Mouse (Mus musculus) gastrocnemius, postnatal 10 days (tissue): ENCODE measurements around the gene Dusp10. TPM values are rescaled to one million over a fixed set of nuclear protein-coding genes. Genes with fewer than 3 reads are reported as not detected.

Source experiments
- DNase-seq: peaks from one replicate; pipeline ENCODE4 v3.0.0; 2021; ENCODE audit warnings: mixed read lengths
- long read RNA-seq, 2 experiments: library from polyadenylated mRNA; stranded (forward); transcript quantifications; one replicate each; pipeline ENCODE4 v2.0.0; 2021
- total RNA-seq, 2 experiments: library from RNA; stranded (reverse); gene quantifications; 2 replicates each; pipeline ENCODE4 v1.2.3; 2021

Gene Dusp10
- 10 to 100 TPM; 24.9 to 39.5 TPM for total RNA-seq
- long read RNA-seq, experiment 1, transcript Dusp10-201 (4 exons, 2,792 nt) = major isoform, 51 of 73 reads
- long read RNA-seq, experiment 1, partial matches to known transcripts = 7 of 73 reads
- long read RNA-seq, experiment 1, other reads (novel, unspliced or antisense) = 15 of 73 reads
- long read RNA-seq, experiment 2, transcript Dusp10-201 (4 exons, 2,792 nt) = major isoform, 20 of 33 reads
- long read RNA-seq, experiment 2, partial matches to known transcripts = 7 of 33 reads
- long read RNA-seq, experiment 2, other reads (novel, unspliced or antisense) = 6 of 33 reads

DNA sequence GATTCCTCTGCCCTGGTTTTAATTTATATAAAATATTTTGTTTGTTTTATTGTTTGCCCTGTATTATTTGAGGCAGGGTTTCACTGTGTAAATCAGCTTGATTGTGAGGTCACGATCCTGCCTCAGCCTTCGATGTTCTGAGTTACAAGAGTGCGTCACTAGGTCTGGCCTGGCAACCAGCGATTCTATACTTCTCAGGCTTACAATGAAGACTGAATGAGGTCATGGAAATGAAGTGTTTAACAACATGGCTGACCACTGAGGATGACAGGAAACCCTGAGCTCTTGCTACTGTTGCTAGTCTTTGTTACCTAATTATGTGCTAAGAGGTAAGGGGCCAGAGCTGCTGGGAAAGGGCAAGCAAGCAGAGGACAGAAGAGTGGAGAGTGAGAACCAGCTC is at the start of gene Dusp10:
Gene Dusp10 (plus strand): TSS at position 197 of the 400 bp plus-strand sequence.
- no peak for DNase-seq

DNA sequence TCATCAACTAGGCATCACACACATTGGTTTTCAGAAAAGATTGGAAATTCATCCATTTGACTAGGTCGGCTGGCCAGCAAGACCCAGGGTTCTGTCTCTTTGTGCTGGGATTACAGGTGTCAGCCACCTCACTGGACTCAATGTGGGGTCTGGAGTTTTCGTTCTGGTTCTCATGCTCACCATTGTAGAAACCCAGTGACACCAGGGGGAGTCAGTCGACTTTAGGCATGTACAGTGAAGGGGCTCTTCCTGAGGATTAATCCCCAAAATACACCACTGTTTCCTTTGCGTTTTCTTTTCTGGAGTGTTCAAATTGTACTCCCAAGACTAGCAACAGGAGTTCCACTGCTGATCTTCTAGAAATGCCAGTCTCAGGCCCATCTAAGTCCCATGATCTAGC is 47.8 kb upstream of the Dusp10 start:
- no peak for DNase-seq

DNA sequence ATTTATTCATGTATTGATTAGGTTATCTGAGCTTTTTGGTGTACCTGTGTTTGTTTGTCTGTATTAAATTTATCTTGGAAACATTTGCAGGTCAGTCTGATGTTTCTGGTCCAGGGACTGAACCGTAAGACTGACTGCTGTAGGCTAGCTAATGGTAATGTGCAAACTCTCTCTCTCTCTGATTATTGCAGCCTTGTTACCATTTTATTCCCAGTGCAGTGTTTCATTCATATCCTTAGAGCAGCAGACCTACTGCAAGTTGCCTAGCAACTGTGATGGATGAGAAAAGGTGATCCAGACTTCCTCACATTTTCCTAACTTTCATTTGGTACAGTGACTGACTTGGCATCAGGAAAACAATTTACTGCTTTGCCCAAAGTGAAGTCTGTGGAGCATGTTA is 43.8 kb upstream of the Dusp10 start:
- DNase-seq = no peak

DNA sequence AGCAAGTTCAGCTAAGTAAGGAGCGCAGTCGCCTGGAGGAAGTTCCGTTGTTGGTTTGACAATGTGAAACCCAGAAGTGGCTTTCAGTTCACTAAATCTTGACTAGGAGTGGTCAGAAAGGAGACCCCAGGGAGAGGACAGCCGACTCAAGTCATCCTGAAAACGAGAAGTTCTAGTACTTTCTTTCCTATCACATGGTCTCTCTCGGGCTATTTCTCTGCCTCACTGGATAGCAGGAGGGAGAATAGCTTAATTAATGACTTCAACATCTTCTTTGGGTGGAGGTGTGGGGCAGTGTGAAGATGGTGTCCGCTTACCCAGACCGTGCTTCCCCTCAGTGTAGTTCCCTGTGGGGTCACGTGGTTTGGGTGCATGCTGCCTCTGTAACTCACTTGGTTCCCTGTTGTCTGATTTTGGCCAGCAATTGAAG is 33.3 kb upstream of the Dusp10 start:
- DNase-seq = no peak

DNA sequence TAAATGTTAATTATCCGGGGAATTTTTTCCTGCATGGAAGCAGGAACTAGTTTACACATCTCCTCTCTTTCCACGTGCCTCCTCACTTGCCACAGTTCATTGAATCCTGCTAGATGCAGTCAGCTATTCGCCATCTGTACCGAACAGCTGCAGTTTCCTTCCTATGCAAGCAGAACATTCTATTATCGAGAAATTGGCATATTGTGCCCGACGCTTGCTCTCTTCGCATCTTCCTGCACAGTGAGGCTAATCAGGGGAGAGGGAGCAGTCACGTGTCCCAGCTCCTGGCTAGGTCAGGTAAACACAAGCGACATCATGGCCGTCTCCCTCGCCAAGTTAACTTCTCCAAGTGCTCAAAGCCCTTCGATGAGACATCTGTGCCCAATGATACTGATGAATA is 31.0 kb upstream of the Dusp10 start:
- DNase-seq = no peak

DNA sequence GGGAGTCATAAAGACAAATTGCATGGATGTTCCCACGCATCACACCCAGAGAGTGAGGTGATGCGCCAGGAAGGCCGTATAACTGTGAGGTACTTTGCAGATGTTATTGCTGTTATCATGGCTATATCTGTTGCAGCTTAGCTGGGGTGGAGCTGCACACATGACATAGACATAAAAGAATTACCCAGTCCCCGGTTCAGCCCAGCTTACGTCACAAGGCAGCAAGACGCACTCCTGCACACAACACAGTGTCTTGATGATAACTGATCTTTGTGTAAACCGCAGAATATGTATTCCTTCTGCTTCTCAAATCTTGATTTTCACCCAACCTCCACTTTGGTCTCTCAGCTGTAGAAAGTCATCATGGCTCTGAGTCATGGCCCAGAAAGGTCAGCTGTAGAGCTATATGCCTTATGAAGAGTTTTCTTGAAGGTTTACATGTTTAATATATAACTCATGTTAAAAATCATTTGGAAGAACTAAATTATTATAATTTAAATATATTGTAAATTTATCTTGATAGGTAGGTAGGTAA is 25.3 kb upstream of the Dusp10 start:
- no peak for DNase-seq

DNA sequence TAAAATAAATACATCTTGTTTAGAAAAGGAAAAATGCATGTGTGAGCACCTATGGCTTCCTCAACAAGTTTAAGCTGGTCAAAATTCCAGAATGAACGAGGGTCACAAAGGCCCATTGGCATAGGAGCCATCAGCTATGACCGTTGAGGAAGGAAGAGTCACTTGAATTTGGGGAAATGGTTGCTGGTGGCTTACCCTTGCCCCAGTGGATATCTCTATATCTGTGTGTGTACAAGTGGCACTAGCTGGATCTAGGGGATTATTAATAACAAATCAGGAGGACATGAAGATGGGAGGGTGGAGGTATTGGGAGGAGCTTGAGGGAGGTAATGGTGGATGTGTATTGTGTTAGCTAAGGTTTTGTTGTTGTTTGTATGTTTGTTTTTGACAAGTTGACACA is 21.2 kb upstream of the Dusp10 start:
- DNase-seq = no peak

DNA sequence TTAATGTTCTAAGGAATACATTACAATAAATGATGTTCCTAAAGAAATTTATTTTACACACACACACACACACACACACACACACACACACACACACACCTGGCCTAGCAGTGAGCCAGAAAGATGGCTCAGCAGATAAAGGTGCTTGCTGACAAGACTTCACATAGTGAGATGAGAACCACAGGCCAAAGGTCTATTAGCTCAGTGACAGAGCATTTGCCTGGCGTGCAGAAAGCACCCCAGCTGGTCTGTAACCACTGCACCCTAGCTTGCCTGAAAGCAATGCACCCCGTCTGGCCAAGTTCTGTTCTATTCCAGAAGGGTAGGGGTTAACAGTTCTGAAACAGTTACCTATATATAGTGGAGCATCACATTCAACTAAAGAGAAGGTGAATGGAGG is 15.9 kb upstream of the Dusp10 start:
- DNase-seq = no peak

DNA sequence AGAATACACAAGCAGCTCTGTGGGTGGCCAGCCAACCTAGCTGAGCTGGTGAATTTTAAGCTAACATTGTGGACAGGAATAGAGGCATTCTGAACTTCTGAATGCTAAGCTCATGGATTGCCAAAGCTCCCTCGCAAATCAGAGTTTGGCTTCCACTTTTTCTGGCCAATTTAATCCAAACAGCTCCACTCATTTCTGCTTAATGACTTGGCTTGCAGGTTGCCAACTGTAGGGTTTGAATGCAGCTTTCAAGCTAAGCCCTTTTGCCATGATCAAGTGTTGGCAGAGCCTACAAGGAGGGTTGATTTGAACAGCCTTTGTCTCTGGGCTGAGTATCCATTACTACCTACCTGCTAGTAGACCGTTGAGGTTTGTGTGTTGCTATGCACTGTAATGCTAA is 10.6 kb upstream of the Dusp10 start:
- no peak for DNase-seq

DNA sequence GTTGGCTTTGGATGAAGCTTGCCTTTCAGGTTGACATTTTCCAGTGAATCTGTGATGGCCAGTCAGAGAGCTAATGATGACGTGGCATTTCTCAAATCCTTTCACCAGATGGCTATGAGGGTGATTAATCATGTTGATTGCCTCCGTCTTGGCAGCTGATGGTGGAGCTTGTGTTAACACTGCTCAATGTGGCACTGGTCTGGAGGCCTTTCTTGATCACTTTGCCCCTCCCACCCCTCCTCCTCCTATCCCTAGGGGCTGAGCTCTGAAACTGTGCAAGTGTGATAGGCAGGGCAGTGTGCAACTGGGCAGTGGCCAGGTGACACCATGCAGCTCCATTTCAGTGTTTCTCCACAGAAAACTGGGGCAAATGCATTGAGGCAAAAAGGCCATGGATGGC is 8.8 kb upstream of the Dusp10 start:
- no peak for DNase-seq

DNA sequence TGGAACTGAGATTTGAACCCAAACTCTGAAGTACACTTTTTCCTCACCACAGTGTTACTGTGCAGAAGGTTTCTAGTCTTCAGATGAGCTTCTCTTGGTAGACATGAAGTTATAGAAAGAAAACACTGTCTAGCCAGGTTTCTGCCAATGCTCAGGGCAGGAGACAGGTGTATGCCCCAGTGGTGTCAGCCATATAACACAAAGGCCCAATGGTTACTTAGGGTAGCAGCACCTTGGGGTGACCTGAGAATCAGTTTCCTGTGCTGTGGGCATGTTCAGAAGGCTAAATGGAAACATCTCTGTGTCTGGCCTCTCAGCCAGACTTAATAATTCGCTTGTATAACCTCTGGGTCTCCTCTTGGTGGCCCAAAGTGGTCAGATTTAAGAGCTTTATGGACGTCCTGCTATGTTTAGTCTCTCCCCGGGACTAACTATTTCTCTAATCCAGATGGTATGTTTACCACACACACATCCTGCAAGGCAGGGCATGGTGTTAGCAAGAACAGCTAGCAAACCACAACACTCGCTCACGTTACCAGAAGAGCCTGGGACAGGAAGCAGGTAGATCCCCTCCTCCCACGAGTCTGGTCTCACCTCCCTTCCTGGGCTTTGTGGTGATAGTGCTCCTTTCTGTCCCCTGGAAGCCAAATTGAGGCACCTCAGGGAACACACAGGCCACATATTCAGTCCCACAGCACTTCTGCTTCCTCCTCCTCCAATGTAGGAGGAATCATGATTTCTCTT is 7.6 kb upstream of the Dusp10 start:
- no peak for DNase-seq

DNA sequence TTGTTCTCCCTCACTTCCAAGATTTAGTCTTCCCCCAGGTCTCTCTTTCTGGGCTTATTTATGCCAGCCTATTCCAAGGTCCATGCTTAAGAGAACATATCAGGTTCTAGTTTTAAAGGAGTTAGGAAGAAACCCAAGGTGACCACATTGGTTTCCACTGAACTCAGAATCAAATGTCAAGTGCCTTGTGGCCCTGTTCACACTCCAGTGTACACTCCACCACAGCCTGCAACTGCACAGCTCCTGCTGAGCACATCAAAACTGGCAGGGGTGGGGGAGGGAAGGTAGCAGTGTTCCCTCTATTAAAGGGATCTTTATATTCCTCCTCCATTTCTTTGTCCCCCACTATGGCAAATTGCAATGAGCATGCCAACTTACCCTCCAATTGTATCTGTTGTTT is 7.0 kb upstream of the Dusp10 start:
- DNase-seq = no peak

DNA sequence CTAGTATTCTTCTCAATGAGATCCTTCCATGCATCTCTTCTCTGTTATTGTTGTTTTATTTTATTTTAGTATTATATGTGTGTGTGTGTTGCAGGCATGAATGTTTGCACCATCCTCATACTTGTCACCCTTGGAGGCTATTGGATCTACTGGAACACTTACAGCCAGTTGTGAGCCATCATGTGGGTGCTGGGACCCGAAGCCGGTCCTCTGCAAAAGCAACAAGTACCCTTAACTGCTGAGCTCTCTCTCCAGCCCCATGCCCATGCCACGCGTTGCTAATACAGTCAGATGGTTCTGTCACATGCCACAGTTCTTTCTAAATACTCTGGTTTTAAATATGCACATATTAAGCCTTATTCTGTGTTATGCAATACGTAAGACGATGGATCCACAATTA is 1.8 kb upstream of the Dusp10 start:
- no peak for DNase-seq

DNA sequence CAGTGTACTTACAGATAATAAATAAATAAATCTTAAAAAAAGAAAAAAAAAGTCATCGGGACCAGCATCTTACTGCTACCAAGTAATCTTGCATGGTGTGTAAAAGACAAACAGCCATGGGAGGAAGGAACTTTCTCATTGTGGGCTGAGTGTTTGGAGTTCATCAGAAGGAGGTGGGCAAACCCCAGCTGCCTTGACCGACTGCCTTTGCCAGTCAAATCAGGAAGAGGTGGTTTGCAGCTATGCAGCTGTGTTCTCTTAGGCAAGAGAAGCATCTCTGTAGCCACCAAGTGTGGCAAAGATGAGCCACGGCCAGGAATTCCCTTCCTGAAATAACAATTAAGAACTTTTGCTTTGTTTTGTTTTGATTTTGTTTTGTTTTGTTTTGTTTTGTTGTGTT is 989 bp downstream of the Dusp10 start:
- DNase-seq = no peak

DNA sequence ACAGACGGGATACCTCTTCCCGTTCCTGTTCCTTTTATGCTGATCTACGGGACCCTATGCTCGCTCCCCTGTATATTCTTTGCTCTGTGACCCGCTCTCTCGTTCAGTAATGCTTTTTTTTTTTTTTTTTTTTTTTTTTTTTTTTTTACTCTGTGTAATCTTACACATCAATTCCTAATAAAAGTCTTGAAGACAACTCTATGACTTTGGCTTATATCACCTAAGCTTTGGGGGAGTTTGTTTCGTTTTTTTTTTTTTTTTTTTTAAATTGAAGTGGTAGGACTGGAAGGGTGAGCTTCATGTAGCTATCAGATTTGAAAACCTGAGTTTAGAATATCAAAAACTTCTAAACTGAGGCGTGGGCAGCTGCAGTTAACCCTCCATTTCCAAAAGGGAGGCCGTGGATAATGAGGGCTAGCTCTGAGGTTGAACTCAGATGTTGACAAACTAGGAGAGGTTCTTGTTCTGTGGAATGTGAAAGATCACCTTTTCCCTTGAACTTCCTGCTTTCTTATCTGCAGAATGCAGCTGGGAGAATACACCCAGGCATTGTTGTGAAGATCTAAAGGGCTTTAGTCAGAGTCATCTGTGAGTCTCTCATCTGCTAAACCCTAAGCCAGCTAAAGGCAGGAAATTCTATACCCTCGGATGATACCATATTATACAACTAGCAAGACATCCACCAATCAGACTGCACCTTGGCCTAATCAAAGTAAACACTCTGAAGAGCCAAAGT is 3.1 kb downstream of the Dusp10 start:
- no peak for DNase-seq

DNA sequence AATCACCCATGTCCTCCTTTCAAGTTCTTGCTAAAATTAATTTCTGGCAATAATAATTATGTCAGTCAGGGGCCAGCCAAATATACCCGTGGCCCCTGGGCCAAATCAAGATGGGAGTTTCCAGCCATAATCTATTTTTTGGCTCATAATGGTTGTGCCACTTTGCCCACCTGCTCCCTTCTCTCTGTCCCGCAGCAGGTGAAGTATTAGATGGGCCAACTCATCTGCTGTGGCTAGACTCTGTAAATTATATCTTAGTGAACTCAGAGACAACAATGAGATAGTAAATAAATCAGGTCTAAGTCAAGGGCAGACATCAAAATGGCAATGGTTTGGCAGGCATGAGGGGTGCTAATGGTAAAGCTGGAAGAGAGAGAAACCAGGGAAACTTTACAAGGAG is 4.5 kb downstream of the Dusp10 start:
- DNase-seq = no peak

DNA sequence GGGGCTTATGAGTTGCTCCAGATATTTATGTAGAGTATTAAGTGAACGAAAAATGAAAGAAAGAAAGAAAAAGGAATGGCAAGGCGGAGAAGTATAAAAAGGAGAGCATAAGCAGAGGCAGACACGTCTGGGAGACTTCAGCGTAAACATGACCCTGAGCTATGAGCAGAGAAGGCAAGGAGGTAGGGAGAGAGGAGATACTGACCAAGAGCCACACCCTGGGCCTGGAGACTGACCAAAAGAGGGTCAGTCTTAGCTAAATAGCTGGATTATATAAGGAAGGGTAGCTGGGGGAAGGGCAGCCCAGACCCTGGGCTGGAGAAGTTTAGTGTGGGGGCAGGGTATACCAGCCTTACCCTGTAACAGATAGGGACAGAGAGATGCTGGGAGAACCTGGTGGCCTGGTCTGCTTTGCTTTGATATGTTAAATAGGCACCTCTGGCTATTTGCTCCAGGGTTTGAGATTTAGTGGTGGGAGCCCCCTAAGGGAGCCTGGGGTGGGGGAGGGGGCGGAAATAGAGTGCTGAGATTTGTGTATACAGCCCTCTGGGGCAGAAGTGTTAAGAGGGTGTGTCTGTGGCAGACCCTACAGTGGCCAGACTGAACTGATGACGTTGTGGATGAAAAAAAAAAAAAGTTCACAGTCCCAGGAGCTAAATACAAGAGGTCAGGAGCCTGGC is 6.1 kb downstream of the Dusp10 start:
- no peak for DNase-seq

DNA sequence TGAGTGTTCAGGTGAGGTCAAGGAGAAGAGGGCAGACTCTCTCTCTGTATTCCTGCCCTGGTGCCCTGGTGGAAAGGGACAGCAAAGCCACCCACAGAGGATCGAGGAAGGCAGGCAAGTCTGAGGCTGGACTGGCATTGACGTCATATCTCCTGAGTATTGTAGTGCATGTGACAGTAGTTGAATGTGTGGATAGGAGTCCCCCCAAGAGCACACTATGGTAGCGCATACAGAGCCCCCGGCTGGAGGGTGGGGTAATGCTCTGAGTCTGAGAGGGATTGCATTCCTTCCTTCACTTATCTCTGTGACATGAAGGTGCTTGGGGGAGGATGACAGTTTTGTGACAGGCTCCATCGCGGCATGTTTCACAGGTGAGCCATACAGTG is 6.6 kb downstream of the Dusp10 start:
- DNase-seq = no peak

DNA sequence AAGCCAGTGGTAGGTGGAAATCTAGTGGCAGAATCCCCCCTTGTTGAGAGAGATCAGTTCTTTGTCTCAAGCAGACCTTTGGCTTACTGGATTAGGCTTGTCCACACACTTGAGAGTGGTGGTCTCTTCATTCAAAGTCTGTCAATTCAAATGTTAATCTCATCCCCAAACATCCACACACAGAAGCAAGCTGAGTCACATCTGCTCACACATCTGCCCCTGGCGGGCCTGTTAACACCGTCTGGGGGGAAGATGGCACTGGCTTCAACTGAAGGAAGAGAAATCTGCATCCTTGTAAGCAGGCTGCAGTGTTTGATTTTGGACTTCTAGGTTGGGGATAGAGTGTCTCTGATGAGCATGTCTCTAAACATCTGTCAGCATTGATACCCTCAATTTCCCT is 10.9 kb downstream of the Dusp10 start:
- no peak for DNase-seq

DNA sequence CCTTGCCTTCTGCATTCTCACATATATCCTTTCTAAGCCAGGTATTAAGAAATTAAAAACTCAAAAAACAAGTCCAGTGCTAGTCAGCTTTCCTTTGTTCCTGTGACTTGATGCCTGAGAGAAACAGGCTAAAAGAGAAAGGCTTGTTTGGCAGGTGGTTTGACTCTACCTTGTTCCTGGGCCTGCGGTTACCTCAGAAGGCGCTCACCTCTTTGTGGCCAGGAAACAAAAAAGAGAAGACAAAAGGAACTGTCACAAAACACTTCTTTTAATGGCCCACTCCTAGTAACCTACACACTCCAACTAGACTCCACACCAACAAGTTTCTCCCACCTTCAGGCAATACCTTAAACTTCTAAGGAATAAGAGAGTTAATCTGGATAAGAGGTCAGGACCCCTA is 11.5 kb downstream of the Dusp10 start:
- no peak for DNase-seq

DNA sequence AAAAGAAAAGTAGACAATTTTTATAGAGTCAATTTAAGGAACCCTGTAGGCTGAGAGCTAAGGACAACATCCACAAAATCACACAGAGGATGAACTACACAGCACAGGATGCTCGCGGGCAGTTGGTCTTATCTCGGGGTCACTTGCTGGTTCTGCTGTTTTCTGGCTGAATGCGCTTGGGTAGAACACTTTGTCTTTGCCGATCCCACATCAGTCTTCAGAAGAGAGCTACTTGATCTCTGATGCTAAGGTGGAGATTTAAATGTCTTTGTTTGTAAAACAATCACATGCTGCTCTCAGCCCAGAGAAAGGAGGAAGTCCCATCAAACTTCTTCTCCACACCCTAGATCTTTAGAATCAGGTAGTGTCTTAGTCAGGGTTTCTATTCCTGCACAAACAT is 12.0 kb downstream of the Dusp10 start:
- DNase-seq = no peak

DNA sequence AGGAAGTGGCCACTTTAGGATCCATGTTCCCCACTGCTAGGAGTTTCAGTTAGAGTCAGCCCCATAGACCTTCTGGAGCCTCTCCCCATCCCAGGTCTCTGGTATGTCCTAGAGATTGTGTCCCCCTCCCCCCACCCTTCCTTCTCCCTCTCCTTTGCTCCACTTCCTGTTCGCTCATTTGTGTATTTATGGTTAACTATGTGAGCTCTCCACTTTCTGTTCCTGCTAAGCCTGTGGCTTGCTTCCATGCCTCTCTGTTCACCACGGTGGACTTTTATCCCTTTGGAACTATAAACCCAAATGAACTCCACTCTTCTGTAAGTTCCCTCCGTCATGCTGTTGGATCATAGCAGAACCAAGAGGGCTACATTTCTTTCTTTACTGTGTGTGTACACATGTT is 13.9 kb downstream of the Dusp10 start:
- no peak for DNase-seq
